Mouse (Mus musculus) thymus, postnatal 4 days (tissue): ENCODE results near the gene Atf3.
"Not testable (repeated sequence)": the region's sequence is repeated elsewhere in the genome, so short reads cannot be mapped to it uniquely, and the experiment has no call there.

Experiments used
- DNase-seq: peaks from one replicate; pipeline ENCODE4 v3.0.0; 2021

The Atf3 gene

GRCm38 (mm10) chr1:191189671-191190372 is 28.0 kb downstream of the Atf3 start:
- no peak for DNase-seq

- DNase-seq = peak; percentile 29
These were observed 31.5 kb downstream of the Atf3 start for GRCm38 (mm10) chr1:191186386-191186770.

GRCm38 (mm10) chr1:191185761-191186385 is 32.0 kb downstream of the Atf3 start:
- DNase-seq = no peak

- DNase-seq = no peak
These were observed 33.0 kb downstream of the Atf3 start for GRCm38 (mm10) chr1:191184841-191185251.

GRCm38 (mm10) chr1:191184066-191184815 is 33.6 kb downstream of the Atf3 start:
- peak; percentile 22 for DNase-seq

GRCm38 (mm10) chr1:191183163-191184065 is 34.4 kb downstream of the Atf3 start:
- peak; percentile 50 for DNase-seq

- no peak for DNase-seq
These were observed 35.2 kb downstream of the Atf3 start for GRCm38 (mm10) chr1:191182431-191183162.

- DNase-seq = no peak
These were observed 36.2 kb downstream of the Atf3 start for GRCm38 (mm10) chr1:191181469-191182259.

- no peak for DNase-seq
These were observed 37.4 kb downstream of the Atf3 start for GRCm38 (mm10) chr1:191180397-191180796.

GRCm38 (mm10) chr1:191179846-191180245 is 38.0 kb downstream of the Atf3 start:
- DNase-seq = no peak

GRCm38 (mm10) chr1:191178511-191179188 is 39.2 kb downstream of the Atf3 start:
- DNase-seq = no peak

- no peak for DNase-seq
These were observed 41.0 kb downstream of the Atf3 start for GRCm38 (mm10) chr1:191176887-191177286.

- no peak for DNase-seq
These were observed 45.4 kb downstream of the Atf3 start for GRCm38 (mm10) chr1:191172487-191172886.

GRCm38 (mm10) chr1:191170444-191170843 is 47.4 kb downstream of the Atf3 start:
- no peak for DNase-seq

GRCm38 (mm10) chr1:191166189-191166588 is 51.6 kb downstream of the Atf3 start:
- DNase-seq = no peak

GRCm38 (mm10) chr1:191164717-191165116 is 53.1 kb downstream of the Atf3 start, which contains the start of gene Fam71a:
Fam71a (minus strand) TSS chr1:191164817.
- DNase-seq = no peak

GRCm38 (mm10) chr1:191154314-191154713 is 63.5 kb downstream of the Atf3 start:
- no peak for DNase-seq

- DNase-seq = peak; percentile 54
These were observed 64.8 kb downstream of the Atf3 start for GRCm38 (mm10) chr1:191153052-191153451.

- DNase-seq = no peak
These were observed 66.8 kb downstream of the Atf3 start for GRCm38 (mm10) chr1:191150924-191151605.

GRCm38 (mm10) chr1:191149489-191149888 is 68.3 kb downstream of the Atf3 start:
- DNase-seq = not testable (repeated sequence)
